Mouse (Mus musculus): Measurements from ENCODE around the gene Loxl3. TPM values are rescaled to one million over a fixed set of nuclear protein-coding genes. Genes with fewer than 3 reads are reported as not detected.

Gene Loxl3
- polyA plus RNA-seq, 1 experiment, result 3.1 TPM

GRCm38 (mm10) chr6:82998326-82998725, 35.6 kb upstream of the Loxl3 start:
- no peak overlapping the region for H3K4me3 ChIP-seq (ENCODE audit: control insufficient read depth, insufficient read depth, low read length)
- no peaks in the 10 kb centered on the region for H3K27me3 ChIP-seq (ENCODE audit: control insufficient read depth, insufficient read depth, low read length)
- no peak for DNase-seq
- TF ChIP-seq POLR2A (IDR thresholded peaks at IDR 0.05; ENCODE audit: control insufficient read depth, extremely low read depth, insufficient read depth, low read length, poor library complexity), result no peak
- no peak for TF ChIP-seq CTCF (IDR thresholded peaks at IDR 0.05; ENCODE audit: borderline replicate concordance, control insufficient read depth, extremely low read depth, insufficient read depth, low read length, poor library complexity)
- 88% methylated on average over 4 of the region's 4 CpGs for WGBS
- no peaks in the 10 kb centered on the region; the same call in 1 of the 2 replicates for H3K4me1 ChIP-seq (replicated peaks; ENCODE audit: control insufficient read depth, insufficient read depth, low read length)
- H3K27ac ChIP-seq (ENCODE audit: control insufficient read depth, insufficient read depth, low read length), result no peak overlapping the region
- no peaks in the 10 kb centered on the region for H3K36me3 ChIP-seq (ENCODE audit: control insufficient read depth, insufficient read depth, low read length)

GRCm38 (mm10) chr6:82999986-83000385, 34.0 kb upstream of the Loxl3 start:
- no peaks in the 10 kb centered on the region for H3K27me3 ChIP-seq (ENCODE audit: control insufficient read depth, insufficient read depth, low read length)
- TF ChIP-seq POLR2A (IDR thresholded peaks at IDR 0.05; ENCODE audit: control insufficient read depth, extremely low read depth, insufficient read depth, low read length, poor library complexity) (no peak), CTCF (IDR thresholded peaks at IDR 0.05; ENCODE audit: borderline replicate concordance, control insufficient read depth, extremely low read depth, insufficient read depth, low read length, poor library complexity) (no peak)

GRCm38 (mm10) chr6:83003082-83003481, 30.9 kb upstream of the Loxl3 start:
- 93% methylated on average over 1 of the region's 1 CpGs for WGBS
- no peaks in the 10 kb centered on the region for H3K27me3 ChIP-seq (ENCODE audit: control insufficient read depth, insufficient read depth, low read length)

More at GRCm38 (mm10) chr6:82999986-83000385, 34.0 kb upstream of the Loxl3 start:
- Histone ChIP-seq H3K4me1 (replicated peaks; ENCODE audit: control insufficient read depth, insufficient read depth, low read length) (peaks cover 3% of the 10 kb centered on the region), H3K36me3 (ENCODE audit: control insufficient read depth, insufficient read depth, low read length) (no peaks in the 10 kb centered on the region), H3K4me3 (ENCODE audit: control insufficient read depth, insufficient read depth, low read length) (no peak overlapping the region), H3K27ac (ENCODE audit: control insufficient read depth, insufficient read depth, low read length) (no peak overlapping the region)
- 96% methylated on average over 8 of the region's 8 CpGs for WGBS
- no peak for DNase-seq

GRCm38 (mm10) chr6:83003850-83004249, 30.1 kb upstream of the Loxl3 start:
- Histone ChIP-seq H3K4me1 (replicated peaks; ENCODE audit: control insufficient read depth, insufficient read depth, low read length) (peaks cover 4% of the 10 kb centered on the region), H3K27ac (ENCODE audit: control insufficient read depth, insufficient read depth, low read length) (no peak overlapping the region), H3K36me3 (ENCODE audit: control insufficient read depth, insufficient read depth, low read length) (no peaks in the 10 kb centered on the region), H3K27me3 (ENCODE audit: control insufficient read depth, insufficient read depth, low read length) (no peaks in the 10 kb centered on the region), H3K4me3 (ENCODE audit: control insufficient read depth, insufficient read depth, low read length) (no peak overlapping the region)
- 97% methylated on average over 5 of the region's 5 CpGs for WGBS
- no peak for DNase-seq
- TF ChIP-seq POLR2A (IDR thresholded peaks at IDR 0.05; ENCODE audit: control insufficient read depth, extremely low read depth, insufficient read depth, low read length, poor library complexity) (no peak), CTCF (IDR thresholded peaks at IDR 0.05; ENCODE audit: borderline replicate concordance, control insufficient read depth, extremely low read depth, insufficient read depth, low read length, poor library complexity) (no peak)

More at GRCm38 (mm10) chr6:83003082-83003481, 30.9 kb upstream of the Loxl3 start:
- H3K36me3 ChIP-seq (ENCODE audit: control insufficient read depth, insufficient read depth, low read length), result no peaks in the 10 kb centered on the region
- H3K4me3 ChIP-seq (ENCODE audit: control insufficient read depth, insufficient read depth, low read length), result no peak overlapping the region
- peaks cover 4% of the 10 kb centered on the region for H3K4me1 ChIP-seq (replicated peaks; ENCODE audit: control insufficient read depth, insufficient read depth, low read length)
- DNase-seq, result no peak
- no peak for TF ChIP-seq POLR2A (IDR thresholded peaks at IDR 0.05; ENCODE audit: control insufficient read depth, extremely low read depth, insufficient read depth, low read length, poor library complexity)
- no peak for TF ChIP-seq CTCF (IDR thresholded peaks at IDR 0.05; ENCODE audit: borderline replicate concordance, control insufficient read depth, extremely low read depth, insufficient read depth, low read length, poor library complexity)
- no peak overlapping the region for H3K27ac ChIP-seq (ENCODE audit: control insufficient read depth, insufficient read depth, low read length)

GRCm38 (mm10) chr6:83004309-83004708, 29.7 kb upstream of the Loxl3 start:
- no peaks in the 10 kb centered on the region for H3K27me3 ChIP-seq (ENCODE audit: control insufficient read depth, insufficient read depth, low read length)
- no peak overlapping the region for H3K4me3 ChIP-seq (ENCODE audit: control insufficient read depth, insufficient read depth, low read length)
- no peaks in the 10 kb centered on the region for H3K36me3 ChIP-seq (ENCODE audit: control insufficient read depth, insufficient read depth, low read length)
- 62% methylated on average over 2 of the region's 2 CpGs for WGBS
- no peak overlapping the region for H3K27ac ChIP-seq (ENCODE audit: control insufficient read depth, insufficient read depth, low read length)
- DNase-seq, result no peak
- no peak for TF ChIP-seq CTCF (IDR thresholded peaks at IDR 0.05; ENCODE audit: borderline replicate concordance, control insufficient read depth, extremely low read depth, insufficient read depth, low read length, poor library complexity)
- no peak for TF ChIP-seq POLR2A (IDR thresholded peaks at IDR 0.05; ENCODE audit: control insufficient read depth, extremely low read depth, insufficient read depth, low read length, poor library complexity)
- H3K4me1 ChIP-seq (replicated peaks; ENCODE audit: control insufficient read depth, insufficient read depth, low read length), result peaks cover 4% of the 10 kb centered on the region

- Histone ChIP-seq H3K36me3 (ENCODE audit: control insufficient read depth, insufficient read depth, low read length) (no peaks in the 10 kb centered on the region), H3K4me1 (replicated peaks; ENCODE audit: control insufficient read depth, insufficient read depth, low read length) (peaks cover 4% of the 10 kb centered on the region), H3K27ac (ENCODE audit: control insufficient read depth, insufficient read depth, low read length) (no peak overlapping the region), H3K4me3 (ENCODE audit: control insufficient read depth, insufficient read depth, low read length) (no peak overlapping the region), H3K27me3 (ENCODE audit: control insufficient read depth, insufficient read depth, low read length) (no peaks in the 10 kb centered on the region)
- TF ChIP-seq POLR2A (IDR thresholded peaks at IDR 0.05; ENCODE audit: control insufficient read depth, extremely low read depth, insufficient read depth, low read length, poor library complexity), result no peak
- no peak for TF ChIP-seq CTCF (IDR thresholded peaks at IDR 0.05; ENCODE audit: borderline replicate concordance, control insufficient read depth, extremely low read depth, insufficient read depth, low read length, poor library complexity)
- no peak for DNase-seq
- 35% methylated on average over 7 of the region's 7 CpGs for WGBS
Observed at GRCm38 (mm10) chr6:83004872-83005271, 29.1 kb upstream of the Loxl3 start.
